Comparison of ENCODE assay signal across 27 mouse cellular contexts in the genomic region with DNA sequence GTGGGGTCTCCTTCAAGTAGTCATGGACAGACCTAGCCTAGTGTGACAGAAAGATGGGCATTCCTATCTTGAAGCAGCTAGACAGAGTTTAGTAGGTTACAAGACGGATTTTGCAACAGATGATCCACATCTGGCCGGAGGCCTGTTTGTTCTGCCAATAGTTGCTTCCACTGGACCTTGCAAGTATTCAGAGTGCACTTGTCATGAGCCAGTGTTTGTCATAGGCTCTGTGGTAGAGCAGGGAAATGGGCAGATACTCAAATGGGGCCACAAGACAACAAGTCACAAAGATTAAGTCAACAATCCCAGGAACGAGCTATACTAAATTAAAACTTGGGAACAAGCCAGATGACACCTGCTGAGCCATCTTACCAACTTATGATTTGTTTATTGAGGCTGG. TPM values are rescaled to one million over a fixed set of nuclear protein-coding genes. Genes with fewer than 3 reads are reported as not detected.
DNase-seq lines count a peak whose midpoint lies in the region; ATAC-seq and TF ChIP-seq lines count a peak whose summit lies in the region.
"Had no signal": no experiment of that assay in that cellular context is flagged by ENCODE, and none has a peak within 500 bp of the region (broad histone marks: within the 10 kb centered on the region; RNA-seq: fewer than 3 reads in every experiment).

No protein-coding gene starts in this region.

- no peak for TF ChIP-seq CTCF in liver, adult 2 months (IDR thresholded peaks at IDR 0.05; ENCODE audit: low read depth, low read length)
- no peak for TF ChIP-seq CTCF in liver, postnatal 0 days (IDR thresholded peaks at IDR 0.05; ENCODE audit: low read depth)

- no peaks in the 10 kb centered on the region for H3K36me3 ChIP-seq in liver, adult 2 months (ENCODE audit: control insufficient read depth, insufficient read depth, low read length)
- H3K36me3 ChIP-seq in liver, postnatal 0 days (replicated peaks; ENCODE audit: insufficient read depth, low read length) = no peaks in the 10 kb centered on the region
- H3K36me3 ChIP-seq in limb, embryonic 10.5 days = no peaks in the 10 kb centered on the region
- H3K36me3 ChIP-seq in forebrain, embryonic 16.5 days (ENCODE audit: control insufficient read depth, insufficient read depth) = no peaks in the 10 kb centered on the region
- H3K36me3 ChIP-seq: embryonic facial prominence, embryonic 13.5 days; embryonic facial prominence, embryonic 15.5 days; forebrain, embryonic 10.5 days; forebrain, embryonic 12.5 days; G1E had no signal

- 20% methylated on average over 3 of the region's 3 CpGs for WGBS in liver, adult 2 months
- WGBS in liver, postnatal 0 days (ENCODE audit: insufficient replicate concordance) = 69% methylated on average over 3 of the region's 3 CpGs
- 92% methylated on average over 3 of the region's 3 CpGs for WGBS in limb, embryonic 10.5 days
- WGBS in forebrain, embryonic 16.5 days = 77% methylated on average over 3 of the region's 3 CpGs

- TF ChIP-seq POLR2A in liver, adult 2 months (IDR thresholded peaks at IDR 0.05; ENCODE audit: extremely low read depth, insufficient read depth, low read length) = no peak

- no peaks in the 10 kb centered on the region for H3K79me2 ChIP-seq in liver, adult 2 months (ENCODE audit: control insufficient read depth, insufficient read depth, low read length)

- H3K9me3 ChIP-seq in liver, postnatal 0 days (ENCODE audit: low read length) = no peaks in the 10 kb centered on the region
- no peaks in the 10 kb centered on the region for H3K9me3 ChIP-seq in limb, embryonic 10.5 days (replicated peaks)
- no peaks in the 10 kb centered on the region for H3K9me3 ChIP-seq in forebrain, embryonic 16.5 days (ENCODE audit: control insufficient read depth, low read length)
- H3K9me3 ChIP-seq: embryonic facial prominence, embryonic 13.5 days; embryonic facial prominence, embryonic 15.5 days; forebrain, embryonic 10.5 days; forebrain, embryonic 12.5 days had no signal

- no peak overlapping the region for H3K9ac ChIP-seq in liver, adult 2 months (ENCODE audit: low read depth, low read length)
- no peak overlapping the region for H3K9ac ChIP-seq in liver, postnatal 0 days (replicated peaks)
- H3K9ac ChIP-seq in forebrain, embryonic 16.5 days (replicated peaks; ENCODE audit: low read depth, low read length) = no peak overlapping the region
- H3K9ac ChIP-seq: embryonic facial prominence, embryonic 13.5 days; embryonic facial prominence, embryonic 15.5 days; forebrain, embryonic 12.5 days; forebrain, postnatal 0 days had no signal

- peak; percentile 70 for DNase-seq in liver, adult 2 months (ENCODE audit: extremely low read depth, low read depth, low spot score)
- no peak for DNase-seq in liver, postnatal 0 days
- peak; percentile 9 for DNase-seq in limb, embryonic 10.5 days (ENCODE audit: low spot score)
- no peak for DNase-seq in ovary, postnatal 10 days (ENCODE audit: low spot score)
- DNase-seq: adrenal gland, adult 2 months; adrenal gland, postnatal 10 days; adrenal gland, postnatal 25 days; cerebellum, adult 11 months; cerebellum, adult 18-20 months; cerebellum, adult 8-10 months; cerebellum, adult 9-11 months; cerebellum, postnatal 14 days; cerebellum, postnatal 36 days; embryo, embryonic 11 days; forebrain, postnatal 0 days had no signal

- ATAC-seq in liver, postnatal 0 days = no peak
- no peak for ATAC-seq in forebrain, embryonic 16.5 days
- ATAC-seq: activated CD4-positive, CD25-positive, alpha-beta regulatory T cell, adult 4 months; forebrain, embryonic 14.5 days; forebrain, postnatal 0 days; Patski had no signal

- H3K4me3 ChIP-seq in liver, adult 2 months (ENCODE audit: insufficient read depth, low read depth, low read length) = no peak overlapping the region
- H3K4me3 ChIP-seq in liver, postnatal 0 days (ENCODE audit: low read depth, low read length) = no peak overlapping the region
- no peak overlapping the region for H3K4me3 ChIP-seq in limb, embryonic 10.5 days
- H3K4me3 ChIP-seq in forebrain, embryonic 16.5 days (replicated peaks; ENCODE audit: low read length) = no peak overlapping the region
- H3K4me3 ChIP-seq: embryonic facial prominence, embryonic 13.5 days; embryonic facial prominence, embryonic 15.5 days; erythroblast, embryonic 14.5 days; forebrain, embryonic 10.5 days; forebrain, embryonic 12.5 days had no signal

- no peak overlapping the region for H3K27ac ChIP-seq in liver, adult 2 months (replicated peaks; ENCODE audit: insufficient read depth, low read depth, low read length)
- H3K27ac ChIP-seq in liver, postnatal 0 days (ENCODE audit: low read depth) = no peak overlapping the region
- no peak overlapping the region for H3K27ac ChIP-seq in limb, embryonic 10.5 days
- H3K27ac ChIP-seq in forebrain, embryonic 16.5 days (ENCODE audit: low read length) = no peak overlapping the region
- H3K27ac ChIP-seq: embryonic facial prominence, embryonic 13.5 days; embryonic facial prominence, embryonic 15.5 days; forebrain, embryonic 10.5 days; forebrain, embryonic 12.5 days had no signal

- H3K4me1 ChIP-seq in liver, adult 2 months (ENCODE audit: control insufficient read depth, insufficient read depth, low read length) = peaks cover 5% of the 10 kb centered on the region
- H3K4me1 ChIP-seq in liver, postnatal 0 days (ENCODE audit: insufficient read depth) = no peaks in the 10 kb centered on the region
- H3K4me1 ChIP-seq in limb, embryonic 10.5 days = 0 out of 2 replicates have a peak, but pooled peaks cover 4% of the 10 kb centered on the region
- H3K4me1 ChIP-seq in forebrain, embryonic 16.5 days (replicated peaks; ENCODE audit: control insufficient read depth, insufficient read depth, low read length) = no peaks in the 10 kb centered on the region
- H3K4me1 ChIP-seq: embryonic facial prominence, embryonic 15.5 days; forebrain, embryonic 12.5 days had no signal

- no peak overlapping the region for H3K4me2 ChIP-seq in liver, postnatal 0 days (ENCODE audit: low read depth, low read length)
- no peak overlapping the region for H3K4me2 ChIP-seq in forebrain, embryonic 16.5 days (ENCODE audit: low read length)
- H3K4me2 ChIP-seq: embryonic facial prominence, embryonic 13.5 days; embryonic facial prominence, embryonic 15.5 days; forebrain, embryonic 12.5 days had no signal

- TF ChIP-seq EP300 in liver, postnatal 0 days (IDR thresholded peaks at IDR 0.05; ENCODE audit: low read depth) = no peak

- H3K27me3 ChIP-seq in liver, adult 2 months (ENCODE audit: control insufficient read depth, insufficient read depth, low read length) = no peaks in the 10 kb centered on the region
- H3K27me3 ChIP-seq in liver, postnatal 0 days (ENCODE audit: insufficient read depth, low read length) = no peaks in the 10 kb centered on the region
- H3K27me3 ChIP-seq in limb, embryonic 10.5 days (ENCODE audit: low read depth, poor library complexity, severe bottlenecking) = no peaks in the 10 kb centered on the region
- H3K27me3 ChIP-seq in forebrain, embryonic 16.5 days (replicated peaks; ENCODE audit: control insufficient read depth, insufficient read depth, low read length) = peaks cover 9% of the 10 kb centered on the region
- H3K27me3 ChIP-seq: CH12.LX; embryonic facial prominence, embryonic 13.5 days; embryonic facial prominence, embryonic 15.5 days had no signal

RNA-seq across cellular contexts. Expression of gene Dnah5, which starts 1.1 kb away (rescaled TPM):
- 0.09 and 0.13 TPM in 2 replicates for total RNA-seq in liver, adult 2 months (2014; rRNA removed)
- 0.02 TPM in 1 of 2 replicates, not detected in the other for polyA plus RNA-seq in liver, adult 2 months (2012; rRNA removed)
- not detected in 2 replicates for polyA plus RNA-seq in liver, postnatal 0 days (2015; fragmentation: Nextera tagmentation; extraction: Ambion mirVana)
- not detected in 2 replicates for polyA plus RNA-seq in limb, embryonic 10.5 days (2016; fragmentation: Nextera tagmentation; extraction: Ambion mirVana)
- 0.19 and 0.23 TPM in 2 replicates for polyA plus RNA-seq in forebrain, embryonic 16.5 days (2015; fragmentation: Nextera tagmentation; extraction: Ambion mirVana)
- total RNA-seq: common myeloid progenitor, adult 5-6 weeks had no signal
- polyA plus RNA-seq: erythroblast, embryonic 14.5 days; G1E had no signal

Comparison
In these comparisons a context has a peak if more than half of its experiments do, and no peak if none do; other contexts are left out.
1. DNase-seq: peak in liver, adult 2 months (single experiment) and limb, embryonic 10.5 days (single experiment); none in liver, postnatal 0 days (single experiment) and ovary, postnatal 10 days (single experiment).